Mouse (Mus musculus) MEL (cell line): ENCODE data around the gene Tenm3. TPM values are rescaled to one million over a fixed set of nuclear protein-coding genes. Genes with fewer than 3 reads are reported as not detected.

Experiments
- DNase-seq: peaks from one replicate; pipeline ENCODE4 v3.0.0; 2011; ENCODE audit warnings: low read depth, low spot score
- H3K27ac ChIP-seq: 2 replicates; pipeline ENCODE4 v1.5.1; 2012; ENCODE audit warnings: low read depth, mild to moderate bottlenecking, control low read depth, low read length, moderate library complexity; ENCODE audit not compliant: control insufficient read depth
- H3K27me3 ChIP-seq, 2 experiments: fragments of 150-350 bp in 1 of 2; sonication (generic) in 1 of 2; 2 replicates each; pipeline ENCODE4 v1.6.1; 2012; ENCODE audit warnings: low read length in 2 of 2, mild to moderate bottlenecking in 2 of 2, improper control_type of control experiment in 1 of 2, moderate library complexity in 1 of 2; ENCODE audit not compliant: insufficient read depth in 2 of 2, control insufficient read depth in 1 of 2
- H3K36me3 ChIP-seq, 2 experiments: 2 replicates each; pipeline ENCODE4 v1.6.1; 2012 to 2014; ENCODE audit warnings: low read length in 2 of 2, improper control_type of control experiment in 1 of 2, inconsistent platforms in 1 of 2, mild to moderate bottlenecking in 1 of 2; ENCODE audit not compliant: insufficient read depth in 2 of 2, control insufficient read depth in 1 of 2
- H3K4me1 ChIP-seq, 2 experiments: fragments of 150-350 bp in 1 of 2; sonication (generic) in 1 of 2; 2 replicates each; pipeline ENCODE4 v1.6.1; 2012; ENCODE audit warnings: low read length in 2 of 2, improper control_type of control experiment in 1 of 2, mild to moderate bottlenecking in 1 of 2; ENCODE audit not compliant: insufficient read depth in 2 of 2, control insufficient read depth in 1 of 2
- H3K4me3 ChIP-seq, 2 experiments: fragments of 150-350 bp in 1 of 2; sonication (generic) in 1 of 2; 2 replicates each; pipeline ENCODE4 v1.5.1; 2012; ENCODE audit warnings: low read depth in 2 of 2, low read length in 2 of 2, mild to moderate bottlenecking in 2 of 2, moderate library complexity in 2 of 2, control low read depth in 1 of 2, improper control_type of control experiment in 1 of 2; ENCODE audit not compliant: control insufficient read depth in 1 of 2, insufficient read depth in 1 of 2
- H3K79me2 ChIP-seq: 2 replicates; pipeline ENCODE4 v1.6.1; 2012; ENCODE audit warnings: mild to moderate bottlenecking, low read length, moderate library complexity; ENCODE audit not compliant: control insufficient read depth, poor library complexity, insufficient read depth
- H3K9ac ChIP-seq: 2 replicates; pipeline ENCODE4 v1.6.1; 2012; ENCODE audit warnings: low read depth, mild to moderate bottlenecking, control low read depth, low read length, moderate library complexity; ENCODE audit not compliant: control insufficient read depth, poor library complexity, severe bottlenecking
- H3K9me3 ChIP-seq: fragments of 150-350 bp; sonication (generic); replicated peaks from 2 replicates; pipeline ENCODE4 v1.6.1; 2012; ENCODE audit warnings: mild to moderate bottlenecking, low read length, improper control_type of control experiment, moderate library complexity; ENCODE audit not compliant: insufficient read depth
- CHD1 ChIP-seq: IDR thresholded peaks from 2 replicates; pipeline ENCODE4 v1.6.1; 2012; ENCODE audit warnings: low read depth, mild to moderate bottlenecking, inconsistent platforms, low read length, improper control_type of control experiment
- CHD2 ChIP-seq: IDR thresholded peaks from 2 replicates; pipeline ENCODE4 v1.6.1; 2011; ENCODE audit warnings: low read length, improper control_type of control experiment
- E2F4 ChIP-seq: IDR thresholded peaks from 2 replicates; pipeline ENCODE4 v1.6.1; 2011; ENCODE audit warnings: low read depth, low read length, improper control_type of control experiment, borderline replicate concordance
- EP300 ChIP-seq, 2 experiments: IDR thresholded peaks; 2 replicates each; pipeline ENCODE4 v1.6.1; 2011; ENCODE audit warnings: improper control_type of control experiment in 2 of 2, low read length in 2 of 2, low read depth in 1 of 2, mild to moderate bottlenecking in 1 of 2
- ETS1 ChIP-seq: IDR thresholded peaks from 2 replicates; pipeline ENCODE4 v1.6.1; 2012; ENCODE audit warnings: low read depth, mild to moderate bottlenecking, inconsistent platforms, low read length, improper control_type of control experiment, moderate library complexity
- KAT2A ChIP-seq: conservative IDR thresholded peaks from 2 replicates; pipeline ENCODE4 v1.6.1; 2012; ENCODE audit warnings: low read depth, low read length, improper control_type of control experiment, inconsistent platforms
- MAZ ChIP-seq: IDR thresholded peaks from 2 replicates; pipeline ENCODE4 v1.6.1; 2012; ENCODE audit warnings: low read depth, mild to moderate bottlenecking, inconsistent platforms, low read length, improper control_type of control experiment
- MXI1 ChIP-seq: IDR thresholded peaks from 2 replicates; pipeline ENCODE4 v1.6.1; 2011; ENCODE audit warnings: mild to moderate bottlenecking, low read depth, low read length, improper control_type of control experiment
- MYB ChIP-seq: IDR thresholded peaks from 2 replicates; pipeline ENCODE4 v1.6.1; 2011; ENCODE audit warnings: mild to moderate bottlenecking, low read depth, low read length, improper control_type of control experiment
- NRF1 ChIP-seq: IDR thresholded peaks from 2 replicates; pipeline ENCODE4 v1.6.1; 2014; ENCODE audit warnings: low read depth, mild to moderate bottlenecking, inconsistent platforms, low read length, improper control_type of control experiment, moderate library complexity; ENCODE audit not compliant: poor library complexity, insufficient read depth, severe bottlenecking
- POLR2A ChIP-seq, 2 experiments: IDR thresholded peaks; 2 replicates each; pipeline ENCODE4 v1.6.1; 2011 to 2012; ENCODE audit warnings: low read length in 2 of 2, mild to moderate bottlenecking in 2 of 2, control low read depth in 1 of 2, improper control_type of control experiment in 1 of 2, low read depth in 1 of 2, moderate library complexity in 1 of 2; ENCODE audit not compliant: control insufficient read depth in 1 of 2, insufficient read depth in 1 of 2, poor library complexity in 1 of 2
- POLR2AphosphoS2 ChIP-seq: IDR thresholded peaks from 2 replicates; pipeline ENCODE4 v1.6.1; 2011; ENCODE audit warnings: low read length, improper control_type of control experiment
- SMC3 ChIP-seq: IDR thresholded peaks from 2 replicates; pipeline ENCODE4 v1.6.1; 2011; ENCODE audit warnings: low read depth, low read length, improper control_type of control experiment
- TAL1 ChIP-seq: IDR thresholded peaks from 2 replicates; pipeline ENCODE4 v1.6.1; 2012; ENCODE audit warnings: mild to moderate bottlenecking, inconsistent platforms, low read length, moderate library complexity, mixed read lengths
- UBTF ChIP-seq: IDR thresholded peaks from 2 replicates; pipeline ENCODE4 v1.6.1; 2012; ENCODE audit warnings: low read depth, mild to moderate bottlenecking, inconsistent platforms, low read length, improper control_type of control experiment, moderate library complexity, borderline replicate concordance; ENCODE audit not compliant: insufficient read depth
- USF1 ChIP-seq: IDR thresholded peaks from 2 replicates; pipeline ENCODE4 v1.6.1; 2014; ENCODE audit warnings: low read depth, mild to moderate bottlenecking, inconsistent platforms, low read length, improper control_type of control experiment, moderate library complexity
- ZC3H11A ChIP-seq: IDR thresholded peaks from 2 replicates; pipeline ENCODE4 v1.6.1; 2012; ENCODE audit warnings: low read depth, mild to moderate bottlenecking, inconsistent platforms, low read length, improper control_type of control experiment
- polyA plus RNA-seq, 2 experiments: library from polyadenylated mRNA; stranded (reverse) in 1 of 2; unstranded in 1 of 2; fragments of >175 nt in 1 of 2; fragments of >200 nt in 1 of 2; gene quantifications; 2 replicates each; pipeline versions ENCODE4 v1.2.1 to v1.2.4; 2012; ENCODE audit warnings: low replicate concordance in 2 of 2, low read depth in 1 of 2; ENCODE audit not compliant: insufficient read length in 2 of 2, insufficient read depth in 1 of 2, missing spikeins in 1 of 2
- total RNA-seq: library from RNA; depleted of rRNA; stranded (reverse); fragments of 300-350 nt; gene quantifications from 2 replicates; pipeline ENCODE4 v1.2.3, GENCODE M21; 2012

The Tenm3 gene
- total and polyA plus RNA-seq, 3 experiments, result not detected

DNA sequence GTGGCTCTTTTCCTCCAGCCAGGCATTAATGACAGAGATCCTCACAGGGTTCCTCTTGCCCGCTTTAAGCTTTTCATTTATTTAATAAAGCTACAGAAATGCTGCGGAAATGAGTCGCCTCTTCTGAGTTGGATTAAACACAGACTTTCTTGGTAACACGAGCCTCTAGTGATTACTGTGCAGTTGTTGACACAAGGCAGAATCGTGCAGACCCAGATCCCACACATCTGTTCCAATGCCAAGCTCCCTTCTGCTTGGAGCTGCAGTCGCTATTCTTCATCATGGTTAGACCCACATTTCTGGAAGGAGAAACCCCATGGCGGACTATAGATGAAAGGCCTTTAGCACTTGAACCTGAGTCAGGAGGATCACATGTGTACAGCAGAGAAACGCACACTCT lies 210.3 kb downstream of the Tenm3 start:
- H3K36me3 ChIP-seq, result no peaks in the 10 kb centered on the region
- H3K4me1 ChIP-seq, result no peaks in the 10 kb centered on the region
- H3K9me3 ChIP-seq, result no peaks in the 10 kb centered on the region
- H3K27ac ChIP-seq, result no peak overlapping the region
- no peaks in the 10 kb centered on the region for H3K27me3 ChIP-seq
- no peak overlapping the region for H3K9ac ChIP-seq
- no peak overlapping the region for H3K4me3 ChIP-seq
- DNase-seq, result no peak
- no peak for TF ChIP-seq NRF1
- TF ChIP-seq ZC3H11A, result no peak
- TF ChIP-seq TAL1, result no peak
- TF ChIP-seq KAT2A, result no peak
- no peak for TF ChIP-seq UBTF
- TF ChIP-seq POLR2AphosphoS2, result no peak
- no peak for TF ChIP-seq E2F4
- no peak for TF ChIP-seq CHD1
- TF ChIP-seq MYB, result no peak
- no peak for TF ChIP-seq MAZ
- no peak for TF ChIP-seq POLR2A (IDR thresholded peaks at IDR 0.05; ENCODE audit: control insufficient read depth in 1 of 2, insufficient read depth in 1 of 2, low read depth in 1 of 2, low read length in 2 of 2, poor library complexity in 1 of 2)
- no peak for TF ChIP-seq CHD2
- TF ChIP-seq USF1, result no peak
- TF ChIP-seq MXI1, result no peak
- TF ChIP-seq SMC3, result no peak
- TF ChIP-seq, all 39 proteins: peak for 0
- no peaks in the 10 kb centered on the region for H3K79me2 ChIP-seq

DNA sequence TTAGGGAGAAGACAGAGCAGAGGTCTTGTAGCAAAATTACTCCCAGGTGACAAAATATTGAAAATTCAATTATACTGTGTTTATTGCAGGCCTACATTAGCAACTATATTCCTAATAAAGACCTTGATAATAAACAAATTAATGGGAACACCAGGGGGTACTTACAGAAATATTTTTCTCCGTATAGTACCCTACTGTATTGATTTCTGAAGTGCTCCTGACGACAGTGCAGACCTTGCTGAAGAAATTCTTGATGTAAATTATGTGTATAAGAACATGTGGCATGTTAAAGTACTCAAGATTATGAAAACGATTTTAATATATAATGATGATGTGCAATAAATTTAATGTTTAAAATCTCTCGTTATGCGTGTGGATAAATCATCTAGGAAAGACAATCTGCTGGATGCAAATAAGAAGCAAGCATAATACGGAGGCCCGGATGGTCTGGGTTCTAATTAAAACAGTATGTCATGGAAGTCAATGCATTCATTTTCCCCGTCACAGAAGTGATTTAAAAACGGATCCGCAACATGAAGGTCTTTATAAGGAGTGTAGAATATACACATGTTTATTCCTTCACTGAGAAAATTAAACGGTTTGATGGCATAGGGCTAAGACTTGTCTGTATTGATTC lies 221.1 kb downstream of the Tenm3 start:
- Histone ChIP-seq H3K4me3 (no peak overlapping the region), H3K4me1 (no peaks in the 10 kb centered on the region)
- TF ChIP-seq CHD1, result no peak
- TF ChIP-seq, all 39 proteins: peak for 0
- H3K9ac ChIP-seq, result no peak overlapping the region
- no peaks in the 10 kb centered on the region for H3K9me3 ChIP-seq
- H3K79me2 ChIP-seq, result no peaks in the 10 kb centered on the region
- no peak for DNase-seq
- no peak overlapping the region for H3K27ac ChIP-seq
- no peaks in the 10 kb centered on the region for H3K36me3 ChIP-seq
- no peaks in the 10 kb centered on the region for H3K27me3 ChIP-seq

DNA sequence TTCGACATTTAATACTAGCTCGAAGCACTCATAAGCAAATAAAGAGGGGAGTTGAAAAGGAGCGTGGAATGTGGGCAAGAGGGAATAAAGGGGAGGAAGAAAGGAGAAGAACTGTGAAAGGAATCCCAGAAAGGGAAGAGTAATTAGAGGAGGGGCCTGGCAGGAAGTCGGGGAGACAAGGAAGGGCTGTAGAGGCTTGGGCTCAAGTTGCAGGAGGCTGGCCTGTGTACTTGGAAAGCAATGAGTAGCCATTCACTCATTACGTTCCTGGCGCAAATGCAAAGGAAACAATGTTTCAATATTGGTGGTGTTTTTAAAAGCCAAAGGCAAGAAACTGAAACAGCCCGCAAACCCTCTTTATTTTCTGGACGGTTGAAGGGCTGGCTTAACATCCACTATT lies 228.7 kb downstream of the Tenm3 start:
- no peak overlapping the region for H3K9ac ChIP-seq
- H3K27ac ChIP-seq, result no peak overlapping the region
- no peak overlapping the region for H3K4me3 ChIP-seq
- no peaks in the 10 kb centered on the region for H3K4me1 ChIP-seq
- no peak for DNase-seq
- H3K79me2 ChIP-seq, result no peaks in the 10 kb centered on the region
- no peaks in the 10 kb centered on the region for H3K36me3 ChIP-seq
- H3K9me3 ChIP-seq, result no peaks in the 10 kb centered on the region
- no peaks in the 10 kb centered on the region for H3K27me3 ChIP-seq
- TF ChIP-seq CHD2, result no peak
- no peak for TF ChIP-seq EP300 (IDR thresholded peaks at IDR 0.05; ENCODE audit: low read depth in 1 of 2, low read length in 2 of 2)
- TF ChIP-seq ETS1, result no peak
- TF ChIP-seq CHD1, result no peak
